Mouse (Mus musculus): ENCODE measurements at regions not wholly inside any gene's neighbourhood (a gene's known extent, or its start where the extent isn't known, plus 50 kb on each side); places are given as distances from the start of the nearest gene placed in this dataset.
"Not testable (repeated sequence)": the region's sequence is repeated elsewhere in the genome, so short reads cannot be mapped to it uniquely, and the experiment has no call there.

- DNase-seq = peak; percentile 11
Measured at GRCm38 (mm10) chr14:87215099-87215498, 74.1 kb upstream of the Diaph3 start.

GRCm38 (mm10) chr14:87217042-87217441 is 76.0 kb upstream of the Diaph3 start:
- no peak for DNase-seq

- DNase-seq = no peak
Measured at GRCm38 (mm10) chr14:87219975-87220374, 78.9 kb upstream of the Diaph3 start.

GRCm38 (mm10) chr14:87224870-87225269 is 83.8 kb upstream of the Diaph3 start:
- DNase-seq = no peak

GRCm38 (mm10) chr14:87249258-87249657 is 108.2 kb upstream of the Diaph3 start:
- no peak for DNase-seq

- DNase-seq = no peak
Measured at GRCm38 (mm10) chr14:87255484-87256208, 114.6 kb upstream of the Diaph3 start.

GRCm38 (mm10) chr14:87261726-87262125 is 120.7 kb upstream of the Diaph3 start:
- no peak for DNase-seq

- no peak for DNase-seq
Measured at GRCm38 (mm10) chr14:87264826-87265225, 123.8 kb upstream of the Diaph3 start.

- no peak for DNase-seq
Measured at GRCm38 (mm10) chr14:87266309-87266708, 125.3 kb upstream of the Diaph3 start.

- DNase-seq = not testable (repeated sequence)
Measured at GRCm38 (mm10) chr14:87289266-87289665, 127.2 kb upstream of the Tdrd3 start.

- no peak for DNase-seq
Measured at GRCm38 (mm10) chr14:87289708-87290243, 126.7 kb upstream of the Tdrd3 start.

- no peak for DNase-seq
Measured at GRCm38 (mm10) chr14:87295206-87295605, 121.2 kb upstream of the Tdrd3 start.

GRCm38 (mm10) chr14:87297160-87297559 is 119.3 kb upstream of the Tdrd3 start:
- DNase-seq = no peak

GRCm38 (mm10) chr14:87300838-87301237 is 115.6 kb upstream of the Tdrd3 start:
- DNase-seq = no peak

- DNase-seq = no peak
Measured at GRCm38 (mm10) chr14:87301564-87301963, 114.9 kb upstream of the Tdrd3 start.

- no peak for DNase-seq
Measured at GRCm38 (mm10) chr14:87305481-87305880, 111.0 kb upstream of the Tdrd3 start.

GRCm38 (mm10) chr14:87306011-87306410 is 110.4 kb upstream of the Tdrd3 start:
- no peak for DNase-seq

GRCm38 (mm10) chr14:87308016-87308415 is 108.4 kb upstream of the Tdrd3 start:
- DNase-seq = no peak

- no peak for DNase-seq
Measured at GRCm38 (mm10) chr14:87312318-87312717, 104.1 kb upstream of the Tdrd3 start.

- DNase-seq = peak; percentile 46
Measured at GRCm38 (mm10) chr14:87314999-87315732, 101.3 kb upstream of the Tdrd3 start.

- no peak for DNase-seq
Measured at GRCm38 (mm10) chr14:87327841-87328240, 88.6 kb upstream of the Tdrd3 start.

- DNase-seq = no peak
Measured at GRCm38 (mm10) chr14:87337950-87338526, 78.4 kb upstream of the Tdrd3 start.

- no peak for DNase-seq
Measured at GRCm38 (mm10) chr14:87344540-87344939, 71.9 kb upstream of the Tdrd3 start.

- DNase-seq = no peak
Measured at GRCm38 (mm10) chr14:87346812-87347211, 69.6 kb upstream of the Tdrd3 start.

Data from thymus, postnatal 25 days (tissue).